Mouse (Mus musculus): Measurements from ENCODE around the gene Gnb1. TPM values are rescaled to one million over a fixed set of nuclear protein-coding genes. Genes with fewer than 3 reads are reported as not detected.
"Not testable (repeated sequence)": the region's sequence is repeated elsewhere in the genome, so short reads cannot be mapped to it uniquely, and the experiment has no call there.

Gnb1 gene
- total RNA-seq, 2 experiments from 2014 or later = 441 to 466 TPM

- DNase-seq (ENCODE audit: low spot score in 2 of 2) = no peak
These were observed 58.8 kb downstream of the Gnb1 start for GRCm38 (mm10) chr4:155549993-155550392.

GRCm38 (mm10) chr4:155550446-155550845, 59.3 kb downstream of the Gnb1 start:
- DNase-seq (ENCODE audit: low spot score in 2 of 2) = no peak

- DNase-seq (ENCODE audit: low spot score in 2 of 2) = no peak
These were observed 59.9 kb downstream of the Gnb1 start for GRCm38 (mm10) chr4:155551073-155551472.

GRCm38 (mm10) chr4:155552917-155553532, 61.9 kb downstream of the Gnb1 start:
- no peak for DNase-seq (ENCODE audit: low spot score in 2 of 2)

- no peak for DNase-seq (ENCODE audit: low spot score in 2 of 2)
These were observed 63.7 kb downstream of the Gnb1 start for GRCm38 (mm10) chr4:155554880-155555279.

GRCm38 (mm10) chr4:155555464-155555863, 64.3 kb downstream of the Gnb1 start:
- DNase-seq (ENCODE audit: low spot score in 2 of 2) = no peak

- no peak for DNase-seq (ENCODE audit: low spot score in 2 of 2)
These were observed 68.3 kb downstream of the Gnb1 start for GRCm38 (mm10) chr4:155559454-155559853.

GRCm38 (mm10) chr4:155560932-155561331, 69.8 kb downstream of the Gnb1 start:
- DNase-seq (ENCODE audit: low spot score in 2 of 2) = no peak

- no peak for DNase-seq (ENCODE audit: low spot score in 2 of 2)
These were observed 70.7 kb downstream of the Gnb1 start, which contains the start of gene Nadk for GRCm38 (mm10) chr4:155561661-155562442. Gene Nadk (plus strand): TSS chr4:155562378.

- DNase-seq (ENCODE audit: low spot score in 2 of 2) = no peak
These were observed 71.7 kb downstream of the Gnb1 start for GRCm38 (mm10) chr4:155562725-155563399.

GRCm38 (mm10) chr4:155563400-155564231, 72.5 kb downstream of the Gnb1 start:
- peak; percentile 88 to 96 for DNase-seq (ENCODE audit: low spot score in 2 of 2)

GRCm38 (mm10) chr4:155564315-155565069, 73.3 kb downstream of the Gnb1 start:
- no peak for DNase-seq (ENCODE audit: low spot score in 2 of 2)

- DNase-seq (ENCODE audit: low spot score in 2 of 2) = no peak
These were observed 75.4 kb downstream of the Gnb1 start for GRCm38 (mm10) chr4:155566555-155566954.

GRCm38 (mm10) chr4:155568170-155568569, 77.0 kb downstream of the Gnb1 start:
- no peak for DNase-seq (ENCODE audit: low spot score in 2 of 2)

GRCm38 (mm10) chr4:155568632-155569370, 77.6 kb downstream of the Gnb1 start:
- no peak for DNase-seq (ENCODE audit: low spot score in 2 of 2)

- no peak for DNase-seq (ENCODE audit: low spot score in 2 of 2)
These were observed 78.7 kb downstream of the Gnb1 start for GRCm38 (mm10) chr4:155569818-155570217.

- not testable (repeated sequence) for DNase-seq (ENCODE audit: low spot score in 2 of 2)
These were observed 79.2 kb downstream of the Gnb1 start for GRCm38 (mm10) chr4:155570315-155570714.

- no peak for DNase-seq (ENCODE audit: low spot score in 2 of 2)
These were observed 80.3 kb downstream of the Gnb1 start for GRCm38 (mm10) chr4:155571442-155571841.

- DNase-seq (ENCODE audit: low spot score in 2 of 2) = no peak
These were observed 82.0 kb downstream of the Gnb1 start for GRCm38 (mm10) chr4:155573155-155573554.

GRCm38 (mm10) chr4:155573876-155574275, 82.7 kb downstream of the Gnb1 start:
- no peak for DNase-seq (ENCODE audit: low spot score in 2 of 2)
